Mouse (Mus musculus) heart, embryonic 12.5 days (tissue): ENCODE results near the gene Hoxa5. TPM values are rescaled to one million over a fixed set of nuclear protein-coding genes. Genes with fewer than 3 reads are reported as not detected.

ENCODE experiments used
- ATAC-seq: fragments of 200-750 bp; cut with Nextera tagmentation; 2 replicates; pipeline ENCODE4 v1.8.0; 2017; ENCODE audit warnings: moderate TSS enrichment, moderate library complexity; ENCODE audit not compliant: insufficient number of reproducible peaks, low FRiP score
- H3K27ac ChIP-seq: fragments of 300-500 bp; sonication (generic); 2 replicates; pipeline ENCODE4 v1.5.1; 2016; ENCODE audit warnings: mild to moderate bottlenecking, moderate library complexity; ENCODE audit not compliant: poor library complexity, severe bottlenecking
- H3K27me3 ChIP-seq: fragments of 300-500 bp; sonication (generic); replicated peaks from 2 replicates; pipeline ENCODE4 v1.6.1; 2016; ENCODE audit warnings: mild to moderate bottlenecking, moderate library complexity
- H3K36me3 ChIP-seq: fragments of 300-500 bp; sonication (generic); 2 replicates; pipeline ENCODE4 v1.6.1; 2016; ENCODE audit warnings: mild to moderate bottlenecking, moderate library complexity
- H3K4me1 ChIP-seq: fragments of 300-500 bp; sonication (generic); replicated peaks from 2 replicates; pipeline ENCODE4 v1.6.1; 2016; ENCODE audit warnings: mild to moderate bottlenecking
- H3K4me2 ChIP-seq: fragments of 300-500 bp; sonication (generic); 2 replicates; pipeline ENCODE4 v1.6.1; 2016; ENCODE audit warnings: mild to moderate bottlenecking, moderate library complexity
- H3K4me3 ChIP-seq: fragments of 300-500 bp; sonication (generic); 2 replicates; pipeline ENCODE4 v1.5.1; 2016; ENCODE audit warnings: mild to moderate bottlenecking
- H3K9ac ChIP-seq: fragments of 300-500 bp; sonication (generic); 2 replicates; pipeline ENCODE4 v1.6.1; 2016; ENCODE audit warnings: mild to moderate bottlenecking, moderate library complexity
- H3K9me3 ChIP-seq: fragments of 300-500 bp; sonication (generic); replicated peaks from 2 replicates; pipeline ENCODE4 v1.6.1; 2016; ENCODE audit warnings: mild to moderate bottlenecking, moderate library complexity
- WGBS: fragments of 180-500 bp; shearing (Covaris S2); methylation state at CpG from one replicate; pipeline ENCODE4 v1.1.7; 2016; 5-methylcytosine and 5-hydroxymethylcytosine counted together
- polyA plus RNA-seq: library from polyadenylated mRNA; unstranded; fragments of >200 nt; fragmentation: Nextera tagmentation; extraction: Ambion mirVana; gene quantifications from 2 replicates; pipeline ENCODE4 v1.2.1, GENCODE M21; 2016

Gene Hoxa5
- polyA plus RNA-seq, 1 experiment from 2014 or later, result 0.96 TPM

DNA sequence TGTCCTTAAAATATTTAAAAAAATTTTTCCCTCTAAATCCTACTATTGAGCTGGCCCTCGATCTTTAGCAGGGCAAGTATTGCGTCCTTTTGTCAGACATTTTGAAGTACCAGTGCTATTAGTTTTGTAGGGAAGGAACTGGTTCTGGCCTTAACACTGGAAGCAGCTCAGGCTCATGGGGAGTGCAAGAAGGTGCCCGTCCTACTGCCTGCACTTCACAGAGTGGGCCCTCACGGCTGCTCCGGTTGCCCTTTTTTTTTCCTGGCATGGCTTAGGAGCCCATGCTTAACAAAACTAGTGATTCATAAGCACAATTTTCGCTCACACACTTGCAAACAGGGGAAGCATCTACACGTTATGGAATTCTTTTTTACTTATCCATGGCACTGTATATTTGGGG is 34.6 kb upstream of the Hoxa5 start:
- no peak overlapping the region for H3K4me2 ChIP-seq
- H3K27ac ChIP-seq, result no peak overlapping the region
- no peak for ATAC-seq
- H3K4me3 ChIP-seq, result no peak overlapping the region
- H3K4me1 ChIP-seq, result no peaks in the 10 kb centered on the region
- 1% methylated on average over 7 of the region's 7 CpGs for WGBS
- peaks cover 91% of the 10 kb centered on the region for H3K27me3 ChIP-seq
- H3K36me3 ChIP-seq, result no peaks in the 10 kb centered on the region
- H3K9ac ChIP-seq, result no peak overlapping the region
- H3K9me3 ChIP-seq, result no peaks in the 10 kb centered on the region

- Histone ChIP-seq H3K9ac (no peak overlapping the region), H3K4me2 (no peak overlapping the region), H3K4me1 (no peaks in the 10 kb centered on the region), H3K9me3 (no peaks in the 10 kb centered on the region), H3K36me3 (no peaks in the 10 kb centered on the region), H3K27me3 (peaks cover 91% of the 10 kb centered on the region), H3K27ac (no peak overlapping the region), H3K4me3 (no peak overlapping the region)
- under 1% methylated on average over 7 of the region's 7 CpGs for WGBS
- no peak for ATAC-seq
Measured at GRCm38 (mm10) chr6:52238155-52238545, 33.8 kb upstream of the Hoxa5 start.

DNA sequence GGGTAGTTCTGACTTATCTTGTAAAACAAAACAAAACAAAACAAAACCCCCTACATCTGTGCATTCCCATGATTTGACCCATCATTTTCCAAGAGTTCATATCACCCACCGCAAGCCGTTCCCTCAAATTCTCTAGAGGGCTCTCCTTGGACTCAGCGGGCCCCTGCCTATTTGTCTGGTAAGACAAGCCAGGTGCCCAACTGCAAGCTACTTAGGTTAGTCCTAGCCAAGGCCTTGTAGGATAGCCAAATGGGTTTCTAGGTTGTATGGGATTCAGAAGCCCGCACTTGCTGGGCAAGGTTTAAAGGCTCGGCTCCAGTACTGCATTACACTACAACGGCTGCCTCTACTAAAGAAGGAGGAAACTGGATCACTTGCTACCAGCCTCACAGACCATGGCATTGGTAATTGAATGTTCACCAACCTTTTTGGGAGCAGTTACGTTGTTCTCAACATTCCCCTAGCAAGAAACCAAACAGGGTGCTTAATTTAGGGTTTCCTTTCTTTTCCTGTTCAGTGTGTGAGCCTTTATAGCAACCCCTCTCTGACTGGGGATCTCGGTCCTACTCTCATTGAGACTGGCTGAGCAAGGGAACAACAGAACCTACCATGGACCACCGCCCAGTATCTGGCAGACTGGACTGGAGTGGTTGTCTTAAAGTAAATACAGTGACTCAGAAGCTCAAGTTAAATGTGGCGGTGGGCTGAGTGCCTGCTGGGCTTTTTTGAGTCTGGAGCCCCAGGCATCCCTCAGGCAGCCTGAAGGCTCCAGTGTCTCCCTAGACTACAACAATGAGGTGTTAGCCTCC is 33.2 kb upstream of the Hoxa5 start:
- Histone ChIP-seq H3K9ac (no peak overlapping the region), H3K9me3 (no peaks in the 10 kb centered on the region), H3K27ac (no peak overlapping the region), H3K27me3 (peaks cover 91% of the 10 kb centered on the region), H3K4me2 (no peak overlapping the region), H3K4me1 (0 out of 2 replicates have a peak, but pooled peaks cover 2% of the 10 kb centered on the region), H3K4me3 (no peak overlapping the region), H3K36me3 (no peaks in the 10 kb centered on the region)
- no peak for ATAC-seq
- WGBS, result 8% methylated on average over 10 of the region's 10 CpGs

DNA sequence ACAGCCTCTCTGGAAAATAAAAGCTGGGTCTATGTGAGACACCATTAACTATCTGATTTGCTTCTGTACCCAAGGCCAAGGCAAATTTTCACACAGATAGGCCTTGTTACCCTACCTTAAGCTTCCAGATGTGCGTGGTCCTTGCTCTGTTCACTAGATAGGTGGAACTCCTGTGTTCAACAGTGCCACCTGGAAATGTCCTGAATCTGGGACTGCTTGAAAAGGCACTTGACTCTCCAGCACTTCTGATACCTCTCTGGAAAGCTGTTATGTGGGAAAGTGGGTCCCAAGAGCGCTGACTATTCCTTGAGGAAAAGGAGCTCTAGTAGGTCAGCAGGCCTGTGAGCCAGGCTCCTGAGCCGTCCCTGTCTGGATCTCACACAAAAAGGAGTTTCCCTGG is 32.4 kb upstream of the Hoxa5 start:
- Histone ChIP-seq H3K27me3 (peaks cover 92% of the 10 kb centered on the region), H3K9ac (no peak overlapping the region), H3K9me3 (no peaks in the 10 kb centered on the region), H3K36me3 (no peaks in the 10 kb centered on the region), H3K27ac (no peak overlapping the region), H3K4me1 (0 out of 2 replicates have a peak, but pooled peaks cover 3% of the 10 kb centered on the region), H3K4me2 (no peak overlapping the region), H3K4me3 (no peak overlapping the region)
- 20% methylated on average over 3 of the region's 3 CpGs for WGBS
- no peak for ATAC-seq

DNA sequence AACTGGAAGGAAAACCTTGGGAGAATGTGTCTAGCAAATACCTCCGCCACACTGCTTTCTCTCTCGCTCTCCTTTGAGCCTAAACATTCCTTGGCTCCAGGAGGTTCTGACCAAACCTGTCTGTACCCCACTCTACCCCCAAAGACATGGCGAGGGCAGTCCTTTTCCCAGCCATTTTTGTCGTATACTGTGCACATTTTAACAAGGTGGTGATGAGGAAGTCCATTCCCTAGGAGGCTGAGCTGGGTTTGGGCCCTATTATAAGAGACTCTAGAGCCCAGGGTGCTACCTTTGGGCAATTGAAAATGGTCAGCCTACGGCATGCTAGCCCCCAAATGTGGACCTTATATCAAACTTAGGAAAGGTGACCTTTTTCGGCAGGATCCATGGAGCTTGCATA is 31.5 kb upstream of the Hoxa5 start:
- WGBS, result 19% methylated on average over 6 of the region's 6 CpGs
- Histone ChIP-seq H3K9ac (no peak overlapping the region), H3K4me3 (no peak overlapping the region), H3K4me1 (0 out of 2 replicates have a peak, but pooled peaks cover 3% of the 10 kb centered on the region), H3K36me3 (no peaks in the 10 kb centered on the region), H3K4me2 (no peak overlapping the region), H3K27ac (no peak overlapping the region), H3K27me3 (peaks cover 87% of the 10 kb centered on the region), H3K9me3 (no peaks in the 10 kb centered on the region)
- no peak for ATAC-seq

GRCm38 (mm10) chr6:52235267-52235666 is 30.9 kb upstream of the Hoxa5 start:
- Histone ChIP-seq H3K36me3 (no peaks in the 10 kb centered on the region), H3K9me3 (no peaks in the 10 kb centered on the region), H3K4me2 (no peak overlapping the region), H3K27ac (no peak overlapping the region), H3K4me3 (no peak overlapping the region), H3K27me3 (peaks cover 88% of the 10 kb centered on the region), H3K4me1 (peaks cover 3% of the 10 kb centered on the region; the same call in 1 of the 2 replicates), H3K9ac (no peak overlapping the region)
- ATAC-seq, result no peak
- whole genome bisulfite sequencing, result 28% methylated on average over 9 of the region's 9 CpGs

- H3K9ac ChIP-seq, result no peak overlapping the region
- no peak overlapping the region for H3K4me2 ChIP-seq
- peaks cover 3% of the 10 kb centered on the region; the same call in 1 of the 2 replicates for H3K4me1 ChIP-seq
- no peak for ATAC-seq
- H3K36me3 ChIP-seq, result no peaks in the 10 kb centered on the region
- peaks cover 88% of the 10 kb centered on the region for H3K27me3 ChIP-seq
- H3K4me3 ChIP-seq, result no peak overlapping the region
- no peak overlapping the region for H3K27ac ChIP-seq
- H3K9me3 ChIP-seq, result no peaks in the 10 kb centered on the region
- 2% methylated on average over 66 of the region's 68 CpGs for WGBS
Measured at GRCm38 (mm10) chr6:52234428-52235140, 30.2 kb upstream of the Hoxa5 start.

DNA sequence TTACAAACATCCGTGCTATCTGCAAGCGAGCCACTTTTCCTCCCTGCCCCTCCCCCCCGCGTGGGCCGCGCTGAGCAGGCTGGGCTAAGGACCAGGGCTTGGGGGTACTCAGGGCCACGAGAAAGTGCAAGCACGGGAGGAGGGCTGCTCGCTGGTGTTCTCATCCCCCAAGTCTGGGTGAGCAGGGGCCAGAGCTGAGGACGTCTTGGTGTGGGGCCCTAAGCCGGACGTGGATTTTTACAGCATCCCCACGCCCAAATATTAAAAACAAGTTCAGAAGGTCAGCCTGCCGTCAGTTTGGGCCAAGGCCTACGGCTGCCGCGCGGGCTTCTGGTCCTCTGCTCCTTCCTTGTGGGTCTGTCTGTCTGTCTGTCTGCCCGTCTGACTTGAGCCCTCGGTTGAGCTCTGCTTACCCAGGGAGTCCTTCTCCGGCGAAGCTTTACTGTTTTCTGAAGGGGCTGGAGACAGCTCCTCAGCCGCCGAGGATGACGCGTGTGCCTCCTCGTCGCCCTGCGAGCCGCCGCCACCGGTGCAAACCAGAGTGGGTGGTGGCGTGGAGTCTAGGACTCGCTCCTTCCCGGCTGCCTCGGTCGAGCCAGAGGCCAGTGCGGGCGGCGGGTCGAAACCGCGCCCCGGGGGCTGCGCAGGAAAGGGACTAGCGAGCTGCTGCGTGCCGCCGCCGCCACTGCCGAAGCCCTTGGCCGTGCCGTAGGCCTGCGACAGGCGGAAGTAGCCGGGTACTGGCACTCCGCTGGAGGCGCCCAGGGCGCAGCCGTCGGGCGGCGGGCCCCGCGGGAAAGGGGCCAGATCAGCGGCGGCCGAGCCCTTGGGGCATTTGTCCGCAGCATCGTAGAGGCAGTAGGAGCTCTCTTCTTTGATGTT is 29.4 kb upstream of the Hoxa5 start:
- Histone ChIP-seq H3K4me2 (no peak overlapping the region; the same call in 1 of the 2 replicates), H3K9ac (no peak overlapping the region), H3K4me3 (no peak overlapping the region), H3K9me3 (no peaks in the 10 kb centered on the region), H3K27ac (no peak overlapping the region), H3K27me3 (peaks cover 90% of the 10 kb centered on the region), H3K36me3 (no peaks in the 10 kb centered on the region), H3K4me1 (peaks cover 3% of the 10 kb centered on the region; the same call in 1 of the 2 replicates)
- 2% methylated on average over 70 of the region's 70 CpGs for WGBS
- ATAC-seq, result no peak

DNA sequence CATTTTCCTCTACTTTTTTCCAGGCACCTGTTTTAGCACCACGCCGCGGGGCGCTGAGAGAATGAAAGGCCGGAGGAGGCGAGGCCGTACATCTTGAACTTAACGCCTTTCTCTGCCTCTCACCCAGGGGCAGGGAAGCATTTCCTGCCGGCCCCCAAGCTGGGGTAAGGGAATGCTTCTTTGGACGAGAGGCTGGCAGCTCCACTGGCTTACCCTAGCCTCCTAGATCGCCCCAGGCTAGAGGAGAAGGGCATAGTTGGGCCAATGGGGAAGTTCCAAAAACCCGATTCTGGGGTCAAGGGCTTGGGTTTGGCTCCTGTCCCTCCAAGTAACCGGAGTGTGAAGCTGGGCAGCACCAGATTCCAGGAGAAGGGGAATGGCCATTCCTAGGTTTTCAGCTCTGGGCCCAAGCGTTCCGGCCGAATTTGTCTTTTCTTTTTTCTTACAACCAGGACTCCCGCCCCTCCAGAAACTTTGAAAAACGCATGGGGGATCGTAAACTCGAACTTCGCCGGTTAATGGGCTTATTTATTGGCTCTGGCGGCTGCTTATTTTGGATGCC is 28.7 kb upstream of the Hoxa5 start:
- no peak overlapping the region for H3K27ac ChIP-seq
- H3K4me1 ChIP-seq, result peaks cover 3% of the 10 kb centered on the region; the same call in 1 of the 2 replicates
- no peak overlapping the region for H3K4me2 ChIP-seq
- ATAC-seq, result no peak
- no peaks in the 10 kb centered on the region for H3K36me3 ChIP-seq
- H3K9me3 ChIP-seq, result no peaks in the 10 kb centered on the region
- 2% methylated on average over 23 of the region's 23 CpGs for WGBS
- H3K9ac ChIP-seq, result no peak overlapping the region
- peaks cover 92% of the 10 kb centered on the region for H3K27me3 ChIP-seq
- H3K4me3 ChIP-seq, result no peak overlapping the region

- H3K27ac ChIP-seq, result no peak overlapping the region
- H3K4me2 ChIP-seq, result no peak overlapping the region
Measured at GRCm38 (mm10) chr6:52232568-52232965, 28.2 kb upstream of the Hoxa5 start.

More at GRCm38 (mm10) chr6:52232568-52232965, 28.2 kb upstream of the Hoxa5 start:
- Histone ChIP-seq H3K36me3 (no peaks in the 10 kb centered on the region), H3K27me3 (peaks cover 92% of the 10 kb centered on the region), H3K4me1 (peaks cover 3% of the 10 kb centered on the region; the same call in 1 of the 2 replicates), H3K9ac (no peak overlapping the region), H3K4me3 (no peak overlapping the region), H3K9me3 (no peaks in the 10 kb centered on the region)
- under 1% methylated on average over 18 of the region's 18 CpGs for WGBS
- ATAC-seq, result no peak
